Mouse (Mus musculus) left cerebral cortex, adult 6 months (tissue): ENCODE data around the gene Fndc11. TPM values are rescaled to one million over a fixed set of nuclear protein-coding genes. Genes with fewer than 3 reads are reported as not detected.

Source experiments
- long read RNA-seq, 2 experiments: library from polyadenylated mRNA; unstranded; transcript quantifications; one replicate each; pipeline ENCODE4 v2.0.0; 2019 to 2020
- polyA plus RNA-seq: library from polyadenylated mRNA; unstranded; fragments of <200 nt; fragmentation: Nextera tagmentation; gene quantifications from 2 replicates; pipeline ENCODE4 v1.2.3, GENCODE M21; 2021

The Fndc11 gene
- 0.29 and 0.38 TPM in 2 replicates for polyA plus RNA-seq
- long read RNA-seq, experiment 1, partial matches to known transcripts: 0 of 2 reads
- long read RNA-seq, experiment 1, other reads (novel, unspliced or antisense): 0 of 2 reads
- long read RNA-seq, experiment 2: 0 reads

DNA sequence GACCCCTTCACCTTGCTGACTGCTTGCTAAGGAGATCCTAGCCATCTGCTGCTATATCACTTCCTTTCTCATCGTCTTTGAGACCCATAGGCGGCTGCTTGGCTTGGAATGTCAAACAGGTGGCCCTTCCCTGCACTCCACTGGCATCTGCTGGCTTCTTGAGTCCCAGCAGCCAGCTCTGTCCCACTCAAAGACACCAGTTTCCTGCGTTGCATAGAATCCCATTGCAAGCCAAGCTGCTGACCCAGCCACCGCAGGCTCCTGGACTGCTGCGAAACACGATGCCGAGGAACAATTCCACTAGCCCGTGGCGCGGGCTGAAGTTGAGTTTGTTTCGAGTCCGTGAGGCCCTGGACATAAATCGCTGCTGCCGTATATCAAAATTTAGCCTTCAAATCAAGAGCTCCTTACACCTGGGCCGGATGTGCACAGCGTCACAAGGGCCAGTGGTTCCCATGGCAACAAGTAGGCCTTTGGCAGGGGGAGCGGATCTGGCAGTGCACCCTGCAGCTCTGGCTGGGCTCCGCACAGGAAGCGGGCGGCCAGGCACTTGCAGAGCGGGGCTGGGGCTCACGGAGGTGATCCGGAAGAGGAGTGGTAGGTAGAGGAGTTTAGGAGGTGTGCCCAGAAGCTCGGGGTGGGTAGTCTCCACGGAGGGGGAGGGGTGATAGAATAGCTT lies at the start of gene Fndc11:
Gene Fndc11, plus strand, starts transcription at position 476 of the 679 bp plus-strand sequence.

GRCm38 (mm10) chr2:181187121-181188000 lies 32.5 kb upstream of the Fndc11 start, which contains the start of gene Ppdpf:
TSS of gene Ppdpf (plus strand) at chr2:181187247.

DNA sequence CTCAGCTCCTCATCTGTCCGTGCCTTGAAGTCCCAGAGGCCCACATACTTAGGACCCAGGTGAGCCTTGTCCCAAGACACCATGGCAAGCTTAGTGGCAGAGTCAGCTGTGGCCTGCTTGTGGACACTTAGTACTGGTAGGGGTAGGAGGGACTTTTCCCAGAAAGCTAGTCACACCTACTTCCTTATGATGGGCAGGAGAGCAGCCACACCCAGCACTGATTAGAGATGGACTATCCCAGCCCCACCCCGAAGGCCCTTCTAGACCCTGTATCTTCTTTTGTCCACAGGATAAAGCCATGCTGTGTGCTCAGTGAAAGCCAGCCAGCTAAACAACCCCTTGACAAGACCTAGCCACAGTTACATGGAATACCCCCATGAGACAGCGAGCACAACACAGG lies 17.4 kb upstream of the Fndc11 start, which contains the start of gene Ptk6:
Gene Ptk6, minus strand, starts transcription at position 368 of the 400 bp plus-strand sequence.

DNA sequence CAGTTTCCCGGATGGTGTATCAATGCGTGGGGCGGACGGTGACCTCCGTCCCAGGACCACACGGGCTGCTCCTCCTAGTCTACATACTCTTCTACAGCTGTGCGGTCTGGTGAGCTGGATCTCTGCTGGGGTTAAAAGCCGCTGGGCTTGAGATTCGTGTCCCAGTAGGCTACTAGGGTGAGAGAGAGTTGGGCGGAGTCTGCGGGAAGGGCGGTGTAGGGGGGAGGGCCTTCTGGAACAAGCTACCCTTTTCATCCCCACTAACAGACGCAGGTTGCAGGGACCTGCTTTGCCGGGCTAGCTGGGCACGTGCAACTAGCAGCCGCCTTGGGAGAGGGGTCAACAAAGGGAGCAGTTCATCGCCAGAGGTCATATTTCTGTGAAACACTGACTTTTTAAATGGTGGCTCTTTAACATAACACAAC lies 6.8 kb upstream of the Fndc11 start, which contains the start of gene Srms:
Gene Srms, minus strand, starts transcription at position 165 of the 425 bp plus-strand sequence.

DNA sequence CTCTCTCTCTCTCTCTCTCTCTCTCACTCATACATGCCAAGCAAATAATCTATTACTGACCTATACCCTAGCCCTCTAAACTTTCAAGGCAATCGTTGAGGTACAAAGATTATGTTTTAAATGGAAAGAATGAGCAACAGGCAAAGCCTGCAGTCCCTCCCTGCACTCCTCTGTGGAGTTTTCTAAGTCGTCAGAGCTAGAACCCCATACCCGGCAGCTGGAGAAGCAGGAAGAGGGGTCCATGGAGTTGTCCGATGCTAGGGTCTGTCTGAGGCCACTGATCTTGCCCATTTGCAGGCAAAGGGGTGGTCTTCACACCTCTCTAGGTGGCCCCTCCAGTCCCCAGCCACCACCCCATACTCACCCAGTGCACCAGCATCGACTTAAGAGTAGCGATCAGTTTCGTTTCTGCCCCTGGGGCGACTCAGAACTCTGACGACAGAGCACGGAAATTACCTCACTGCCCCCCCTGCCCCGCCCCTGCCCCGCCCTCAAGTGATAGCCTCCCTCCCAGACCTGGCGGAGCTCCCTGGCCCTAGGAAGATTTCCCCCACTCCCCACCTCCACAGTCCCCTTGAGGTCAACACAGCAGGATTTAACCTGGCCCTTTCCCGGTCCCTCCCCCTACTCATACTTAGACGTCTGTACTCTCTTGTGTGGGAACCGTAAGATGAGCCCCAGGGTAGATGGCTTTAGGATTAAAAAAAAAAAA lies 21.9 kb downstream of the Fndc11 start, which contains the start of gene Helz2:
Gene Helz2, minus strand, starts transcription at position 426 of the 712 bp plus-strand sequence.

Other genes with a start within 250 kb of the Fndc11 start
- gene Col20a1, start 233.5 kb upstream of the Fndc11 start, polyA plus RNA-seq: 0.10 and 0.13 TPM in 2 replicates
- gene Chrna4, start 176.5 kb upstream of the Fndc11 start, polyA plus RNA-seq: 15.1 and 25.9 TPM in 2 replicates
- gene Kcnq2, start 84.7 kb upstream of the Fndc11 start, polyA plus RNA-seq: 23.0 and 89.4 TPM in 2 replicates
- 219 and 425 TPM in 2 replicates for gene Eef1a2, start 63.0 kb upstream of the Fndc11 start, polyA plus RNA-seq
- gene Ppdpf, start 32.8 kb upstream of the Fndc11 start, polyA plus RNA-seq: 173 and 211 TPM in 2 replicates
- gene Ptk6, start 17.2 kb upstream of the Fndc11 start, polyA plus RNA-seq: not detected in 2 replicates
- gene Srms, start 6.8 kb upstream of the Fndc11 start, polyA plus RNA-seq: 0.08 and 0.12 TPM in 2 replicates
- gene Helz2, start 22.0 kb downstream of the Fndc11 start, polyA plus RNA-seq: 0.16 and 0.29 TPM in 2 replicates
- gene Gmeb2, start 68.0 kb downstream of the Fndc11 start, polyA plus RNA-seq: 1.7 and 4.5 TPM in 2 replicates
- gene Stmn3, start 94.5 kb downstream of the Fndc11 start, polyA plus RNA-seq: 1,269 and 1,330 TPM in 2 replicates
- 2.6 and 3.0 TPM in 2 replicates for gene Rtel1, start 99.7 kb downstream of the Fndc11 start, polyA plus RNA-seq
- 20.7 and 23.8 TPM in 2 replicates for gene Zgpat, start 144.9 kb downstream of the Fndc11 start, polyA plus RNA-seq
- 52.6 and 74.6 TPM in 2 replicates for gene Arfrp1, start 145.4 kb downstream of the Fndc11 start, polyA plus RNA-seq
- gene Lime1, start 160.1 kb downstream of the Fndc11 start, polyA plus RNA-seq: 3.3 and 5.9 TPM in 2 replicates
- gene Zbtb46, start 239.4 kb downstream of the Fndc11 start, polyA plus RNA-seq: 3.4 and 3.7 TPM in 2 replicates